Mouse (Mus musculus) cerebellum, adult 2 months (tissue): ENCODE data around the gene Fam120c.

Experiments used
- CTCF ChIP-seq: fragments of 200-500 bp; IDR thresholded peaks from 2 replicates; pipeline ENCODE4 v1.5.1; 2011; ENCODE audit warnings: low read depth, mild to moderate bottlenecking, control low read depth, low read length, moderate library complexity, borderline replicate concordance; ENCODE audit not compliant: insufficient read depth
- POLR2A ChIP-seq: fragments of 200-500 bp; IDR thresholded peaks from 2 replicates; pipeline ENCODE4 v1.6.1; 2011; ENCODE audit warnings: low read length, control low read depth, borderline replicate concordance; ENCODE audit not compliant: insufficient read depth

DNA sequence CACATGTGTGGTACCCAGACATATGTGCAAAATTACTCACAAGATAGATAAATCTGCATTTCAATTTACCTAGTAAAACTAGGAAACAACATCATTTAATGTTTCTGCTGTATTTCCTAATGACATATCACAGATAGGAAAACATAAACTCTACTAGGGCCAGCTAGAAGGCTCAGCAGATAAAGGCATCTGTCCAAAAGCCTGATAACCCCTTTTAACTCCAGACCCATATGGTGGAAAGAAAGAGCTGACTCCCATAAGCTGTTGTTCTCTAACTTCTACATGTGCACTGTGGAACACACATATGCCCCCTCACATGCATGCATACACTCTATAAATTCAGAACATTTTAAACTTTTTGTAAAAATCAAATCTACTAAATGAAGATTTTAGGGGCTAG lies 99.7 kb downstream of the Fam120c start:
- TF ChIP-seq CTCF = no peak
- no peak for TF ChIP-seq POLR2A
